In genomic region chr3:132274786-132275185, GRCm38 (mm10) we compare ENCODE assay signal across 11 mouse cellular contexts.
DNase-seq lines count a peak whose midpoint lies in the region; ATAC-seq and TF ChIP-seq lines count a peak whose summit lies in the region.
"Had no signal": no experiment of that assay in that cellular context is flagged by ENCODE, and none has a peak within 500 bp of the region (broad histone marks: within the 10 kb centered on the region; RNA-seq: fewer than 3 reads in every experiment).

No protein-coding gene starts in this region.

- TF ChIP-seq EP300 in heart, adult 2 months (IDR thresholded peaks at IDR 0.05; ENCODE audit: insufficient read depth, low read depth, low read length) = no peak

- H3K4me2 ChIP-seq in heart, embryonic 12.5 days = no peak overlapping the region
- H3K4me2 ChIP-seq: embryonic facial prominence, embryonic 15.5 days; lung, embryonic 15.5 days; midbrain, embryonic 13.5 days had no signal

- no peak for ATAC-seq in heart, embryonic 12.5 days (ENCODE audit: insufficient number of reproducible peaks, low FRiP score)
- ATAC-seq: CD4-positive, CD25-positive, alpha-beta regulatory T cell, adult 4 months; midbrain, embryonic 13.5 days had no signal

- no peaks in the 10 kb centered on the region for H3K27me3 ChIP-seq in heart, adult 2 months (ENCODE audit: control insufficient read depth, insufficient read depth, low read length)
- H3K27me3 ChIP-seq in heart, embryonic 12.5 days (replicated peaks) = no peaks in the 10 kb centered on the region
- H3K27me3 ChIP-seq: embryonic facial prominence, embryonic 15.5 days; lung, embryonic 15.5 days; midbrain, embryonic 13.5 days had no signal

- H3K9ac ChIP-seq in heart, adult 2 months (ENCODE audit: low read depth, low read length) = no peak overlapping the region
- H3K9ac ChIP-seq in heart, embryonic 12.5 days = no peak overlapping the region
- H3K9ac ChIP-seq: embryonic facial prominence, embryonic 15.5 days; lung, embryonic 15.5 days; midbrain, embryonic 13.5 days had no signal

- H3K27ac ChIP-seq in heart, adult 2 months = no peak overlapping the region
- no peak overlapping the region for H3K27ac ChIP-seq in heart, embryonic 12.5 days (ENCODE audit: poor library complexity, severe bottlenecking)
- H3K27ac ChIP-seq: embryonic facial prominence, embryonic 15.5 days; lung, embryonic 15.5 days; midbrain, embryonic 13.5 days had no signal

- no peaks in the 10 kb centered on the region for H3K79me2 ChIP-seq in heart, adult 2 months (replicated peaks; ENCODE audit: control insufficient read depth, insufficient read depth, low read length)

- H3K4me1 ChIP-seq in heart, adult 2 months (ENCODE audit: control insufficient read depth, insufficient read depth, low read length) = no peaks in the 10 kb centered on the region
- no peaks in the 10 kb centered on the region for H3K4me1 ChIP-seq in heart, embryonic 12.5 days (replicated peaks)
- H3K4me1 ChIP-seq in lung, adult 2 months (ENCODE audit: control insufficient read depth, insufficient read depth, low read length) = no peaks in the 10 kb centered on the region
- H3K4me1 ChIP-seq: embryonic facial prominence, embryonic 15.5 days; lung, embryonic 15.5 days; midbrain, embryonic 13.5 days had no signal

- no peak for TF ChIP-seq POLR2A in heart, adult 2 months (IDR thresholded peaks at IDR 0.05; ENCODE audit: insufficient read depth, low read depth, low read length)
- TF ChIP-seq POLR2A in lung, adult 2 months (IDR thresholded peaks at IDR 0.05; ENCODE audit: borderline replicate concordance, extremely low read depth, low read depth, low read length) = no peak

- no peak for TF ChIP-seq CTCF in heart, adult 2 months (IDR thresholded peaks at IDR 0.05)
- TF ChIP-seq CTCF in lung, adult 2 months (IDR thresholded peaks at IDR 0.05; ENCODE audit: insufficient read depth, low read length) = no peak

- H3K9me3 ChIP-seq in heart, embryonic 12.5 days (replicated peaks) = no peaks in the 10 kb centered on the region
- H3K9me3 ChIP-seq: embryonic facial prominence, embryonic 15.5 days; lung, embryonic 15.5 days; midbrain, embryonic 13.5 days had no signal

- H3K4me3 ChIP-seq in heart, adult 2 months = no peak overlapping the region
- no peak overlapping the region for H3K4me3 ChIP-seq in heart, embryonic 12.5 days
- H3K4me3 ChIP-seq in lung, adult 2 months (replicated peaks; ENCODE audit: extremely low read depth, low read depth, low read length) = no peak overlapping the region
- H3K4me3 ChIP-seq: embryonic facial prominence, embryonic 15.5 days; lung, embryonic 15.5 days; midbrain, embryonic 13.5 days had no signal

- intact Hi-C loops in heart, adult 2 months (cut with DNase I) = no loop called here
- intact Hi-C loops in heart, postnatal 25 days (cut with DNase I) = no loop called here

- WGBS in heart, adult 2 months = 62% methylated on average over 10 of the region's 10 CpGs
- WGBS in heart, embryonic 12.5 days = 76% methylated on average over 10 of the region's 10 CpGs
- WGBS in lung, adult 2 months = 69% methylated on average over 10 of the region's 10 CpGs

- no peaks in the 10 kb centered on the region for H3K36me3 ChIP-seq in heart, adult 2 months (ENCODE audit: control insufficient read depth, insufficient read depth, low read length)
- H3K36me3 ChIP-seq in heart, embryonic 12.5 days = no peaks in the 10 kb centered on the region
- H3K36me3 ChIP-seq: embryonic facial prominence, embryonic 15.5 days; lung, embryonic 15.5 days; midbrain, embryonic 13.5 days had no signal

- peak; percentile 31 to 51 for DNase-seq in heart, adult 2 months
- peak; percentile 1 for DNase-seq in lung, postnatal 14 days
- no peak for DNase-seq in lung, adult 2 months
- DNase-seq in gastrocnemius, adult 18-20 months (ENCODE audit: low spot score) = peak; percentile 71
- DNase-seq in heart, postnatal 25 days (ENCODE audit: low spot score) = peak; percentile 25
- DNase-seq in thymus, postnatal 36 days = no peak

Comparison
In these comparisons a context has a peak if more than half of its experiments do, and no peak if none do; other contexts are left out.
1. DNase-seq: peak in heart, adult 2 months (2 of 2), lung, postnatal 14 days (single experiment), gastrocnemius, adult 18-20 months (single experiment) and heart, postnatal 25 days (single experiment); none in lung, adult 2 months (single experiment) and thymus, postnatal 36 days (0 of 2).